Mouse (Mus musculus) heart, adult 2 months (tissue): Measurements from ENCODE around the gene Gm29797.

ENCODE experiments used
- CTCF ChIP-seq: fragments of 200-600 bp; IDR thresholded peaks from 2 replicates; pipeline ENCODE4 v1.8.1; 2022; ENCODE audit warnings: antibody characterized with exemption, mild to moderate bottlenecking, moderate library complexity
- EP300 ChIP-seq: fragments of 200-500 bp; IDR thresholded peaks from 2 replicates; pipeline ENCODE4 v1.6.1; 2011; ENCODE audit warnings: low read depth, low read length, control low read depth; ENCODE audit not compliant: insufficient read depth
- POLR2A ChIP-seq: fragments of 200-500 bp; IDR thresholded peaks from 2 replicates; pipeline ENCODE4 v1.6.1; 2011; ENCODE audit warnings: mild to moderate bottlenecking, low read depth, low read length, control low read depth; ENCODE audit not compliant: insufficient read depth

DNA sequence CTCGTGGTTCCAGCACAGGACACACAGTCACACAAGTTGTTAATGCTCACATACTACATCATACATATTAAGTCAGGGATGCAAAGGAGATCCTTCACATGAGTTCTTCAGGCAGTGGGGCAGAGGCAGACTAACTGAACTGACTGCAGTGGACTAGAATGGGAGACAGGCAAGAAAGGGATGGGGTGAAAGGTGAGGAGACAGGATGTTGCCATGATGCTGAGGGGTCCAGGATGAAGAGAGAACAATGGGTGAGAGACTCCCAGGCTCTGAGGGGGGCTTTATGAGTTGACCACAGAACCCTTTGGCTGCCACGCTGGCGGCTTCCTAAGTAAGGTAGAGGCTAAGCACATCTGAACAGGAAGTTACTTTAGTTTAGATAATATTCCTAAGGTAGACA is 37.7 kb downstream of the Gm29797 start:
- TF ChIP-seq CTCF, result no peak
- TF ChIP-seq POLR2A, result no peak
- TF ChIP-seq EP300, result no peak
